Comparison of ENCODE assay signal across 17 mouse cellular contexts in genomic region chr14:119248001-119248607, GRCm38 (mm10).
DNase-seq lines count a peak whose midpoint lies in the region; ATAC-seq lines count a peak whose summit lies in the region.
"Had no signal": no experiment of that assay in that cellular context is flagged by ENCODE, and none has a peak within 500 bp of the region (broad histone marks: within the 10 kb centered on the region; RNA-seq: fewer than 3 reads in every experiment).

No protein-coding gene starts in this region.

- no peaks in the 10 kb centered on the region for H3K9me3 ChIP-seq in forebrain, embryonic 12.5 days
- H3K9me3 ChIP-seq: kidney, embryonic 15.5 days; midbrain, embryonic 10.5 days; stomach, embryonic 15.5 days had no signal

- peak; percentile 64 for DNase-seq in layer of hippocampus, adult 11-12 months (ENCODE audit: low spot score)
- DNase-seq in layer of hippocampus, postnatal 10 days (ENCODE audit: low spot score in 2 of 2) = no peak
- DNase-seq in MEL-GATA-1-ER (ENCODE audit: extremely low read depth, low read depth) = peak; percentile 0
- DNase-seq in frontal cortex, adult 2 months (ENCODE audit: extremely low spot score in 1 of 2, low spot score in 1 of 2) = peak; percentile 37 to 63
- DNase-seq in left cerebral cortex, postnatal 36 days (ENCODE audit: low spot score in 2 of 2) = peak; percentile 54 to 59
- DNase-seq in thymus, postnatal 4 days = no peak
- DNase-seq: cerebellum, adult 11-12 months; heart, adult 11 months; heart, postnatal 10 days; lung, postnatal 10 days; thymus, postnatal 36 days had no signal

- intact Hi-C loops in left cerebral cortex, postnatal 36 days (cut with DNase I) = loop anchor here (5.0 kb wide), 1 partner anchor 106 kb away; no protein-coding TSS in a partner anchor

- H3K36me3 ChIP-seq in forebrain, embryonic 12.5 days (replicated peaks) = no peaks in the 10 kb centered on the region
- H3K36me3 ChIP-seq: G1E; kidney, embryonic 15.5 days; midbrain, embryonic 10.5 days; stomach, embryonic 15.5 days had no signal

- no peaks in the 10 kb centered on the region for H3K4me1 ChIP-seq in forebrain, embryonic 12.5 days
- H3K4me1 ChIP-seq: kidney, embryonic 15.5 days; midbrain, embryonic 10.5 days; stomach, embryonic 15.5 days had no signal

- H3K4me3 ChIP-seq in forebrain, embryonic 12.5 days (replicated peaks) = no peak overlapping the region
- H3K4me3 ChIP-seq: kidney, embryonic 15.5 days; midbrain, embryonic 10.5 days; stomach, embryonic 15.5 days had no signal

- no peaks in the 10 kb centered on the region for H3K27me3 ChIP-seq in forebrain, embryonic 12.5 days
- H3K27me3 ChIP-seq: kidney, embryonic 15.5 days; stomach, embryonic 15.5 days had no signal

- no peak overlapping the region for H3K9ac ChIP-seq in forebrain, embryonic 12.5 days
- H3K9ac ChIP-seq: kidney, embryonic 15.5 days; liver, embryonic 14.5 days; stomach, embryonic 15.5 days had no signal

- WGBS in forebrain, embryonic 12.5 days = 86% methylated on average over 16 of the region's 16 CpGs

- no peak overlapping the region for H3K4me2 ChIP-seq in forebrain, embryonic 12.5 days
- H3K4me2 ChIP-seq: kidney, embryonic 15.5 days; stomach, embryonic 15.5 days had no signal

- H3K27ac ChIP-seq in forebrain, embryonic 12.5 days = no peak overlapping the region
- H3K27ac ChIP-seq: kidney, embryonic 15.5 days; liver, embryonic 14.5 days; midbrain, embryonic 10.5 days; stomach, embryonic 15.5 days had no signal

- ATAC-seq in forebrain, embryonic 12.5 days (ENCODE audit: low FRiP score) = no peak

Comparison
In these comparisons a context has a peak if more than half of its experiments do, and no peak if none do; other contexts are left out.
1. DNase-seq: peak in layer of hippocampus, adult 11-12 months (single experiment), MEL-GATA-1-ER (single experiment), frontal cortex, adult 2 months (2 of 2) and left cerebral cortex, postnatal 36 days (2 of 2); none in layer of hippocampus, postnatal 10 days (0 of 2) and thymus, postnatal 4 days (single experiment).